8 mouse cellular contexts compared by ENCODE assay signal in genomic region chr9:42471214-42471613, GRCm38 (mm10). TPM values are rescaled to one million over a fixed set of nuclear protein-coding genes. Genes with fewer than 3 reads are reported as not detected.
DNase-seq lines count a peak whose midpoint lies in the region; ATAC-seq and TF ChIP-seq lines count a peak whose summit lies in the region.

No protein-coding gene starts in this region.

- no peak for TF ChIP-seq POLR2A in spleen, adult 2 months (IDR thresholded peaks at IDR 0.05; ENCODE audit: low read depth, low read length)

- peak overlapping the region; percentile 58 for H3K27ac ChIP-seq in embryonic facial prominence, embryonic 15.5 days (replicated peaks)
- H3K27ac ChIP-seq in heart, embryonic 14.5 days (replicated peaks in 1 of 2; ENCODE audit: control insufficient read depth in 1 of 2, insufficient read depth in 1 of 2, low read depth in 2 of 2, low read length in 2 of 2), result no peak overlapping the region; a peak in 1 of 4 replicates
- peak overlapping the region; percentile 83 for H3K27ac ChIP-seq in kidney, embryonic 16.5 days (ENCODE audit: low read length)
- 0 out of 2 replicates have a peak overlapping the region, but pooled peaks have one; percentile 51 for H3K27ac ChIP-seq in spleen, adult 2 months (ENCODE audit: insufficient read depth, low read length)

- peak overlapping the region; percentile 86 for H3K4me3 ChIP-seq in embryonic facial prominence, embryonic 15.5 days (replicated peaks)
- peak overlapping the region; percentile 63 to 64; a peak in 3 of 4 replicates for H3K4me3 ChIP-seq in heart, embryonic 14.5 days (ENCODE audit: control insufficient read depth in 1 of 2, insufficient read depth in 1 of 2, low read depth in 1 of 2, low read length in 2 of 2)
- peak overlapping the region; percentile 88 for H3K4me3 ChIP-seq in kidney, embryonic 16.5 days (ENCODE audit: low read length)
- peak overlapping the region; percentile 70 for H3K4me3 ChIP-seq in spleen, adult 2 months (ENCODE audit: extremely low read depth, insufficient read depth, insufficient read length)

- H3K27me3 ChIP-seq in embryonic facial prominence, embryonic 15.5 days, result no peaks in the 10 kb centered on the region
- peaks cover 52% of the 10 kb centered on the region for H3K27me3 ChIP-seq in heart, embryonic 14.5 days (ENCODE audit: control insufficient read depth, insufficient read depth, low read length)
- H3K27me3 ChIP-seq in kidney, embryonic 16.5 days (ENCODE audit: insufficient read depth, low read length), result no peaks in the 10 kb centered on the region
- no peaks in the 10 kb centered on the region for H3K27me3 ChIP-seq in spleen, adult 2 months (ENCODE audit: control insufficient read depth, insufficient read depth, low read length)

- H3K9me3 ChIP-seq in embryonic facial prominence, embryonic 15.5 days (replicated peaks), result no peaks in the 10 kb centered on the region
- H3K9me3 ChIP-seq in heart, embryonic 14.5 days (ENCODE audit: control insufficient read depth, low read length), result no peaks in the 10 kb centered on the region
- H3K9me3 ChIP-seq in kidney, embryonic 16.5 days (ENCODE audit: low read length), result no peaks in the 10 kb centered on the region

- TF ChIP-seq CTCF in spleen, adult 2 months (IDR thresholded peaks at IDR 0.05; ENCODE audit: extremely low read depth, insufficient read depth, insufficient read length, insufficient replicate concordance), result no peak

- H3K4me1 ChIP-seq in embryonic facial prominence, embryonic 15.5 days, result peaks cover 17% of the 10 kb centered on the region
- peaks cover 5 to 9% of the 10 kb centered on the region in 2 experiments; a peak in 3 of 4 replicates for H3K4me1 ChIP-seq in heart, embryonic 14.5 days (ENCODE audit: control insufficient read depth in 2 of 2, insufficient read depth in 2 of 2, low read length in 2 of 2)
- H3K4me1 ChIP-seq in kidney, embryonic 16.5 days (ENCODE audit: insufficient read depth, low read length), result peaks cover 11% of the 10 kb centered on the region
- peaks cover 16% of the 10 kb centered on the region for H3K4me1 ChIP-seq in spleen, adult 2 months (ENCODE audit: control insufficient read depth, insufficient read depth, insufficient read length)

- peak overlapping the region; percentile 85 for H3K9ac ChIP-seq in embryonic facial prominence, embryonic 15.5 days
- peak overlapping the region; percentile 81 for H3K9ac ChIP-seq in heart, embryonic 14.5 days (ENCODE audit: low read length)
- H3K9ac ChIP-seq in kidney, embryonic 16.5 days (replicated peaks; ENCODE audit: low read length), result peak overlapping the region; percentile 90

- peak; percentile 44; the same call in 1 of the 2 replicates for ATAC-seq in embryonic facial prominence, embryonic 15.5 days (ENCODE audit: insufficient number of reproducible peaks, low FRiP score, low TSS enrichment, low read depth)
- ATAC-seq in heart, embryonic 14.5 days (ENCODE audit: insufficient number of reproducible peaks, insufficient read depth, low FRiP score, low read depth), result no peak
- ATAC-seq in kidney, embryonic 16.5 days (ENCODE audit: low FRiP score, low TSS enrichment), result 0 out of 2 replicates have a peak, but pooled peaks have one; percentile 61

- WGBS in embryonic facial prominence, embryonic 15.5 days, result 46% methylated on average over 4 of the region's 4 CpGs
- 48% methylated on average over 4 of the region's 4 CpGs for WGBS in heart, embryonic 14.5 days
- WGBS in kidney, embryonic 16.5 days, result 43% methylated on average over 4 of the region's 4 CpGs
- WGBS in spleen, adult 2 months, result 32% methylated on average over 4 of the region's 4 CpGs

- DNase-seq in cerebellum, adult 9-11 months, result peak; percentile 28
- DNase-seq in cerebellum, postnatal 4 days (ENCODE audit: low spot score in 2 of 2), result no peak
- DNase-seq in NIH3T3 (ENCODE audit: low read depth), result peak; percentile 79
- peak; percentile 86 for DNase-seq in lung, postnatal 25 days (ENCODE audit: low spot score)
- no peak for DNase-seq in spleen, adult 2 months (ENCODE audit: low read depth in 1 of 2, low spot score in 2 of 2)

- H3K36me3 ChIP-seq in embryonic facial prominence, embryonic 15.5 days, result peaks cover 5% of the 10 kb centered on the region; the same call in 1 of the 2 replicates
- H3K36me3 ChIP-seq in heart, embryonic 14.5 days (ENCODE audit: control insufficient read depth, insufficient read depth, low read length), result no peaks in the 10 kb centered on the region
- no peaks in the 10 kb centered on the region for H3K36me3 ChIP-seq in kidney, embryonic 16.5 days (ENCODE audit: insufficient read depth, low read length)
- no peaks in the 10 kb centered on the region for H3K36me3 ChIP-seq in spleen, adult 2 months (ENCODE audit: control insufficient read depth, insufficient read depth, low read length)

- peak overlapping the region; percentile 65 for H3K4me2 ChIP-seq in embryonic facial prominence, embryonic 15.5 days (replicated peaks)
- H3K4me2 ChIP-seq in heart, embryonic 14.5 days (ENCODE audit: low read length), result peak overlapping the region; percentile 85
- H3K4me2 ChIP-seq in kidney, embryonic 16.5 days (replicated peaks; ENCODE audit: low read depth, low read length), result peak overlapping the region; percentile 81

RNA-seq across cellular contexts. Expression of gene Tbcel, which starts 36.4 kb away (rescaled TPM):
- 4.7 and 5.0 TPM in 2 replicates for polyA plus RNA-seq in embryonic facial prominence, embryonic 15.5 days (2015; fragmentation: Nextera tagmentation; extraction: Ambion mirVana)
- 3.6 and 3.8 TPM in 2 replicates for polyA plus RNA-seq in heart, embryonic 14.5 days (2014; fragmentation: Nextera tagmentation; extraction: Ambion mirVana)
- 4.7 and 5.9 TPM in 2 replicates for polyA plus RNA-seq in kidney, embryonic 16.5 days (2015; fragmentation: Nextera tagmentation; extraction: Ambion mirVana)
- 6.4 and 8.2 TPM in 2 replicates for polyA plus RNA-seq in spleen, adult 2 months (2012; rRNA removed)

Comparison
In these comparisons a context has a peak if more than half of its experiments do, and no peak if none do; other contexts are left out.
1. DNase-seq: peak in cerebellum, adult 9-11 months (single experiment), NIH3T3 (single experiment) and lung, postnatal 25 days (single experiment); none in cerebellum, postnatal 4 days (0 of 2) and spleen, adult 2 months (0 of 2).
2. H3K27ac ChIP-seq: peak in embryonic facial prominence, embryonic 15.5 days (single experiment), kidney, embryonic 16.5 days (single experiment) and spleen, adult 2 months (single experiment); none in heart, embryonic 14.5 days (0 of 2).
3. Peak in every context shown above with its lines, with median percentiles within 50 percentile points of each other: H3K4me2 ChIP-seq, H3K4me3 ChIP-seq and H3K9ac ChIP-seq.